Mouse (Mus musculus): ENCODE data around the gene Usp12. TPM values are rescaled to one million over a fixed set of nuclear protein-coding genes. Genes with fewer than 3 reads are reported as not detected.

The Usp12 gene
- polyA plus RNA-seq, 1 experiment from 2014 or later, result 22.5 TPM

Other genes with a start within 250 kb of the Usp12 start
- not detected in 2 replicates for gene Gm3415, start 238.9 kb downstream of the Usp12 start, polyA plus RNA-seq (2015; fragmentation: Nextera tagmentation; extraction: Ambion mirVana)
- gene Gpr12, start 209.8 kb downstream of the Usp12 start, polyA plus RNA-seq (2015; fragmentation: Nextera tagmentation; extraction: Ambion mirVana), result 8.8 and 11.4 TPM in 2 replicates
- gene Rpl21, start 37.9 kb upstream of the Usp12 start, polyA plus RNA-seq (2015; fragmentation: Nextera tagmentation; extraction: Ambion mirVana), result 364 and 418 TPM in 2 replicates
- gene Rasl11a, start 50.1 kb upstream of the Usp12 start, polyA plus RNA-seq (2015; fragmentation: Nextera tagmentation; extraction: Ambion mirVana), result 23.1 and 24.9 TPM in 2 replicates
- 104 and 110 TPM in 2 replicates for gene Gtf3a, start 153.7 kb upstream of the Usp12 start, polyA plus RNA-seq (2015; fragmentation: Nextera tagmentation; extraction: Ambion mirVana)
- 28.9 and 31.7 TPM in 2 replicates for gene Mtif3, start 168.8 kb upstream of the Usp12 start, polyA plus RNA-seq (2015; fragmentation: Nextera tagmentation; extraction: Ambion mirVana)